Mouse (Mus musculus): ENCODE results near the gene Camta1. TPM values are rescaled to one million over a fixed set of nuclear protein-coding genes. Genes with fewer than 3 reads are reported as not detected.

Gene Camta1
- polyA plus RNA-seq, 1 experiment from 2014 or later = 137 TPM

DNA sequence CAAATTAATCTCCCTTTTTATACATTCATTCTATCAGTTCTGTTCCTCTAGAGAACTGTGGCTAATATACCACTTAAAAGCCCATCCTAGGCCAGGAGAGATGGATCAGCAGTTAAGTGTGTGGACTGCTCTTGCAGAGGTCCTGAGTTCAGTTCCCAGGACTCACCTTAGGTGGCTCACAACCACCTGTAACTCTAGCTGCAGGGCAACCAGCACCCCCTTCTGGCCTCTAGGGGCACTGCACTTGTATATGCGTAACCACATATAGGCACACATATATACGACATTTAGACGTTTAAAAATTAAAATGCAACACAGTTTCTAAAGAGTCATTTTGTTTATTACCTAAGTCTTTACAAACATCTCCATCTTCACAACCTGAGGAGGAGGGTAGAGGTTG is 167.6 kb downstream of the Camta1 start:
- ATAC-seq (replicated peaks; ENCODE audit: insufficient number of reproducible peaks, low FRiP score, low TSS enrichment) = no peak
- no peaks in the 10 kb centered on the region for H3K27me3 ChIP-seq (ENCODE audit: control insufficient read depth, insufficient read depth, low read length)
- H3K4me2 ChIP-seq = no peak overlapping the region
- no peaks in the 10 kb centered on the region for H3K36me3 ChIP-seq (ENCODE audit: control insufficient read depth, insufficient read depth, low read length)
- H3K4me3 ChIP-seq (ENCODE audit: low read depth, low read length) = no peak overlapping the region
- H3K27ac ChIP-seq (ENCODE audit: low read depth, low read length) = no peak overlapping the region
- WGBS (ENCODE audit: insufficient replicate concordance) = 90% methylated on average over 3 of the region's 3 CpGs
- H3K9me3 ChIP-seq (replicated peaks; ENCODE audit: control insufficient read depth, low read length) = no peaks in the 10 kb centered on the region
- no peak overlapping the region for H3K9ac ChIP-seq (ENCODE audit: low read depth, low read length)
- H3K4me1 ChIP-seq (ENCODE audit: control insufficient read depth, insufficient read depth, low read length) = no peaks in the 10 kb centered on the region

DNA sequence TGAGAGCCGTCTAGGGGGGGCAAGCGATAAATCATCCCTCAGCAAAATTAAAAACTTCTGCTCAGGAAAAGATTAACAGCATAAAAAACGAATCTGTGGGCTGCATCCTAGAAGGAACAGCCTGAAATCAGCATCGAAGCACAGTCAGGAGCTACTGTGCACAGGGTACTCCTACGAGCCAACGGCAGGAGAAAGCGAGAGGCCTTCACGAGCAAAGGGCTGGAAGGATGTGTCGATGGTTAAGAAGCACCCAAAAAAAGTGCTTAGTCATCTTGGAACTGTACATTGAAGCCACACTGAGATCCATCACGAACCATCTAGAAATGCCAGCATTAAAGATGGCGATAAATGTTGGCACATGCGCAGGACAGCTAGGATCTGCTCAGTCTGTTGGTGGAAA is 171.6 kb downstream of the Camta1 start:
- H3K27ac ChIP-seq (ENCODE audit: low read depth, low read length) = no peak overlapping the region
- 82% methylated on average over 12 of the region's 12 CpGs for WGBS (ENCODE audit: insufficient replicate concordance)
- no peak overlapping the region for H3K4me2 ChIP-seq
- H3K4me3 ChIP-seq (ENCODE audit: low read depth, low read length) = no peak overlapping the region
- H3K36me3 ChIP-seq (ENCODE audit: control insufficient read depth, insufficient read depth, low read length) = no peaks in the 10 kb centered on the region
- no peaks in the 10 kb centered on the region for H3K27me3 ChIP-seq (ENCODE audit: control insufficient read depth, insufficient read depth, low read length)
- H3K4me1 ChIP-seq (ENCODE audit: control insufficient read depth, insufficient read depth, low read length) = no peaks in the 10 kb centered on the region
- no peak overlapping the region for H3K9ac ChIP-seq (ENCODE audit: low read depth, low read length)
- ATAC-seq (replicated peaks; ENCODE audit: insufficient number of reproducible peaks, low FRiP score, low TSS enrichment) = no peak
- no peaks in the 10 kb centered on the region for H3K9me3 ChIP-seq (replicated peaks; ENCODE audit: control insufficient read depth, low read length)

DNA sequence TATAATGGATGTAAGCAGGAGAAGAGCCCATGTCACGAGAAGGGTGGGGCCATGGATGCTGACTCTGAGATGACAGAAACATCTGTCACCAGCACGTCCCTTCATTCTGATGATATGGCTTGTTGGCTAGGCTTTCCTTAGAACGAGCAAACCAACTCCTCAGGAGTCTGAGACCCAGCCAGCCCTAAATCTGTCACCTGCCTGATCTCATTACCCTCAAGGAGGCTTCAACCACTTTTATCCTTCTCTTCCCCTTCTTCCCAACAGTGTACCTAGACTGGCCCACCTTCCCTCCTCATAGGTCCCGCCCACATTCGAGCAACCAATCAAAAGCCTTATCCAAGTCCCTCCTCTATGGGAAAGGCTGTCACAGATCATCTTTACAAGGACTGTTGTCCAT is 173.5 kb downstream of the Camta1 start:
- H3K9ac ChIP-seq (ENCODE audit: low read depth, low read length) = no peak overlapping the region
- H3K27me3 ChIP-seq (ENCODE audit: control insufficient read depth, insufficient read depth, low read length) = no peaks in the 10 kb centered on the region

DNA sequence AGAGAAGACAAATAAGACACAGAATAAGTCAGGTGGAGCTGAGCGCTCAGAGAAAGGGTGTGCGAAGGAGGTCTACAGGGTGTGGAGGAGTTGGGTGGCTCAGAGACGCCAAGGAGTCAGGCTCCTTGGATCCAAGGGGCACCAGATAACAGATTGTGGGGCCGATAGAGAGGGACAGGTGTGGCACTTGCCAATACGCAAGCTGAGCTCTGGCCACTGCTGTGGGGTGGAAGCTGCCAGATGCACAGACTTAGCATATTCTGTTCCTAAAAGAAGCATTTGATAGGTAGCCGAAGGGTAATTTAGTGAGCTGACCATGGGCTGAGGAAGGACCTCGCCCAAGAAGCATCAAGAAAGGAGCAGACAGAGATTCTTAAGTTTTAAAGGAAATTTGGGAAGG is 177.1 kb downstream of the Camta1 start:
- Histone ChIP-seq H3K9me3 (replicated peaks; ENCODE audit: control insufficient read depth, low read length) (no peaks in the 10 kb centered on the region), H3K4me2 (no peak overlapping the region), H3K36me3 (ENCODE audit: control insufficient read depth, insufficient read depth, low read length) (no peaks in the 10 kb centered on the region), H3K4me3 (ENCODE audit: low read depth, low read length) (no peak overlapping the region), H3K4me1 (ENCODE audit: control insufficient read depth, insufficient read depth, low read length) (no peaks in the 10 kb centered on the region), H3K27me3 (ENCODE audit: control insufficient read depth, insufficient read depth, low read length) (no peaks in the 10 kb centered on the region), H3K27ac (ENCODE audit: low read depth, low read length) (no peak overlapping the region), H3K9ac (ENCODE audit: low read depth, low read length) (no peak overlapping the region)
- ATAC-seq (replicated peaks; ENCODE audit: insufficient number of reproducible peaks, low FRiP score, low TSS enrichment) = no peak
- 83% methylated on average over 7 of the region's 7 CpGs for WGBS (ENCODE audit: insufficient replicate concordance)

More for the DNA sequence above, 173.5 kb downstream of the Camta1 start:
- Histone ChIP-seq H3K9me3 (replicated peaks; ENCODE audit: control insufficient read depth, low read length) (no peaks in the 10 kb centered on the region), H3K4me3 (ENCODE audit: low read depth, low read length) (no peak overlapping the region), H3K4me1 (ENCODE audit: control insufficient read depth, insufficient read depth, low read length) (no peaks in the 10 kb centered on the region), H3K36me3 (ENCODE audit: control insufficient read depth, insufficient read depth, low read length) (no peaks in the 10 kb centered on the region), H3K4me2 (no peak overlapping the region), H3K27ac (ENCODE audit: low read depth, low read length) (no peak overlapping the region)
- ATAC-seq (replicated peaks; ENCODE audit: insufficient number of reproducible peaks, low FRiP score, low TSS enrichment) = no peak
- 81% methylated on average over 5 of the region's 5 CpGs for WGBS (ENCODE audit: insufficient replicate concordance)

DNA sequence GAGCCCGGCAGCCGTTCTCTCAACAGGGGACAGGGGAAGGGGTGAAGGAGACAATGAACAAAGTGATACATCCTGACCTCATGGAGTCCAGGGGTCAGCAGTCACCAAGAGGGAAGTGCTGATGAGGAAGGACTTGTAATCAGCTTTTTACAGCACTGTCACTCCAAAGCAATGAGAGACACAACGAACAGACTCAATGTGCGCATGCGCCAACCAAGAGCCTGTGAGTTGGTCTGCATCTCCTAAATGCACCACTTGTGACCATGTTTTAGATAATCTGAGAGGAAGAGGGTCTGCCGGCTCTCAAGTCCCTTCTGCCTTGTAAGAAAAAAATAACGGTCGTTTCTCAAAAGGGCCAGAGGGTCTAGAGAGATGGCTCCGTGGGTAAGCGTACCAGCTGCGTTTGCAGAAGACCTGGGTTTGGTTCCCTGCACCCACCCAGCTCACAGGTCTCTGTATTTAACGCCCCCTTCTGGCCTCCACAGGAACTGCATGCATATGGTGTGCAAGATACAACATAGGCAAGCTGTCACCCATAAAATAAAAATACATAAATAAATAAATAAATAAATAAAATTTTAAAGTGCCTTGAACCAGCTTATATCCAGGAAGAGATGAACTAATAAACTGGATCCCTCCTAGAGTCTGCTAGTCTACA is 178.7 kb downstream of the Camta1 start:
- Histone ChIP-seq H3K4me1 (ENCODE audit: control insufficient read depth, insufficient read depth, low read length) (no peaks in the 10 kb centered on the region), H3K27ac (ENCODE audit: low read depth, low read length) (no peak overlapping the region), H3K36me3 (ENCODE audit: control insufficient read depth, insufficient read depth, low read length) (no peaks in the 10 kb centered on the region), H3K27me3 (ENCODE audit: control insufficient read depth, insufficient read depth, low read length) (no peaks in the 10 kb centered on the region), H3K4me2 (no peak overlapping the region), H3K9ac (ENCODE audit: low read depth, low read length) (no peak overlapping the region), H3K4me3 (ENCODE audit: low read depth, low read length) (no peak overlapping the region), H3K9me3 (replicated peaks; ENCODE audit: control insufficient read depth, low read length) (peaks cover 4% of the 10 kb centered on the region; the same call in 1 of the 2 replicates)
- 68% methylated on average over 12 of the region's 12 CpGs for WGBS (ENCODE audit: insufficient replicate concordance)
- ATAC-seq (replicated peaks; ENCODE audit: insufficient number of reproducible peaks, low FRiP score, low TSS enrichment) = no peak

DNA sequence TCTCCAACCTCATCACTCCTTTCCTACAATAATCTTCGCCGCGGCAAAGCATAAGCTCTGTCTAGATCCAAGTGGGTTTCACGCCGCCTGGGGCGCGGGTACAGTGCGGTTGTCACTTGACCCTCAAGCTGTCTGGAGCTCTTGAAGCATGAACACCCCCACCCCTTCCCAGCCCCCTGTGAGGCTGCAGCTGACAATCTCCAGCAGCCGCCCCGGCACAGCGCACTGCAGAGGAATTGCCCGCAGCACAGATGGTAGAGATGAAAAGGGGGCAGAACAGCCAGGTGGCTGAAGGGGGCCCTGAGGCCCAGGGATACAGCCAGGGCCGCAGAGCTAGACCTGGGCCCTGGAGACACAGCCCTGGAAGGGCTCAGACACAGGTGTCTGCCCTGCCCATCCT is 189.2 kb downstream of the Camta1 start:
- 73% methylated on average over 13 of the region's 13 CpGs for WGBS (ENCODE audit: insufficient replicate concordance)
- ATAC-seq (replicated peaks; ENCODE audit: insufficient number of reproducible peaks, low FRiP score, low TSS enrichment) = no peak
- H3K36me3 ChIP-seq (ENCODE audit: control insufficient read depth, insufficient read depth, low read length) = no peaks in the 10 kb centered on the region
- H3K9me3 ChIP-seq (replicated peaks; ENCODE audit: control insufficient read depth, low read length) = no peaks in the 10 kb centered on the region
- H3K27me3 ChIP-seq (ENCODE audit: control insufficient read depth, insufficient read depth, low read length) = no peaks in the 10 kb centered on the region; the same call in 1 of the 2 replicates
- H3K4me2 ChIP-seq = no peak overlapping the region
- H3K4me1 ChIP-seq (ENCODE audit: control insufficient read depth, insufficient read depth, low read length) = no peaks in the 10 kb centered on the region; the same call in 1 of the 2 replicates
- H3K4me3 ChIP-seq (ENCODE audit: low read depth, low read length) = no peak overlapping the region
- no peak overlapping the region for H3K27ac ChIP-seq (ENCODE audit: low read depth, low read length)
- H3K9ac ChIP-seq (ENCODE audit: low read depth, low read length) = no peak overlapping the region

DNA sequence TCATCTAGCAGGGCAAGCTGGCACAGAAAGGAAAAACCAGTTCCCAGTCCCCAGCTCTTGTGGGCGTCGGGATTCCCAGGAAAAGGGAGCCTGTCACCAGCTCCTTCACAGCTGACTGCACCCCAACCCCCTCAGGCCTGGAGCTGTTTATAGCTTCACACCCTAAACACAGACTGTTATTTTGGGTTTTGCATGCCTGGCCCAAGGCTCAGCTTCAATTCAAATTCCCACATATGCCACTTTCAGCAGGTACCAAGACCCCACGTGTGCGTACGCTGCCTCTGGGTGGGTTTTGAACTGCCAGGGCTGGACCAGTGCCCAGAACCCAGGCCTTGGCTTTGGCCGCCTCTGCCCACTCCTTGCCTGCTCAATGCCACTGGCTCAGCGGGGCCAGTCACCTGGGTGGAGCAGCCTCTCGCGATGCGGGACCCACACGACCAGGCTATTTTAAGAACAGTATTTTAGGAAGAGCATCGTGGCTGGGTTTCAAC is 195.2 kb downstream of the Camta1 start:
- no peaks in the 10 kb centered on the region for H3K9me3 ChIP-seq (replicated peaks; ENCODE audit: control insufficient read depth, low read length)
- no peak overlapping the region for H3K4me3 ChIP-seq (ENCODE audit: low read depth, low read length)
- no peak for ATAC-seq (replicated peaks; ENCODE audit: insufficient number of reproducible peaks, low FRiP score, low TSS enrichment)
- 56% methylated on average over 12 of the region's 12 CpGs for WGBS (ENCODE audit: insufficient replicate concordance)
- no peaks in the 10 kb centered on the region for H3K27me3 ChIP-seq (ENCODE audit: control insufficient read depth, insufficient read depth, low read length)
- H3K4me1 ChIP-seq (ENCODE audit: control insufficient read depth, insufficient read depth, low read length) = peaks cover 8% of the 10 kb centered on the region
- no peak overlapping the region for H3K9ac ChIP-seq (ENCODE audit: low read depth, low read length)
- H3K36me3 ChIP-seq (ENCODE audit: control insufficient read depth, insufficient read depth, low read length) = no peaks in the 10 kb centered on the region
- H3K27ac ChIP-seq (ENCODE audit: low read depth, low read length) = no peak overlapping the region
- H3K4me2 ChIP-seq = peak overlapping the region; percentile 32

DNA sequence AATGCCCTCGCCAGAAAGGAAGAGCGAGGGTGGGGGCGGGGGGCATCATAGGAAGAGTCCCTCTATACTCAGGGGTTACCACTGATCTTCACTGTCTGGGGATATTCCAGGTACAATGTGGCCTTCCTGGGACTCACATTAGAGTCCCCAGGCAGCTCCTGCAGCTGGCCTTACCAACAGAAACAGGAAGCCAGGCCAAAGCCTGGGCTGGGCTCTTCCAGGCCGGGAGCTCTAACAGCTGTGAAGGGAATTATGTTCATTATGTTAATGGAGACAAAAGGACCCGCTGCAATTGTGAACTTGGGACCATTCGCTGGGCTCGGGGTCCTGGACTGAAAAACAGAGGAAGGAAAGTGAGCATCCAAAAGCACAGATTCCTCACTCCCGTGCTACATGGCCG is 200.2 kb downstream of the Camta1 start:
- WGBS (ENCODE audit: insufficient replicate concordance) = 75% methylated on average over 9 of the region's 9 CpGs
- no peak overlapping the region for H3K4me3 ChIP-seq (ENCODE audit: low read depth, low read length)
- no peak overlapping the region for H3K27ac ChIP-seq (ENCODE audit: low read depth, low read length)
- ATAC-seq (replicated peaks; ENCODE audit: insufficient number of reproducible peaks, low FRiP score, low TSS enrichment) = no peak
- no peaks in the 10 kb centered on the region for H3K9me3 ChIP-seq (replicated peaks; ENCODE audit: control insufficient read depth, low read length)
- no peaks in the 10 kb centered on the region for H3K36me3 ChIP-seq (ENCODE audit: control insufficient read depth, insufficient read depth, low read length)
- peaks cover 4% of the 10 kb centered on the region for H3K4me1 ChIP-seq (ENCODE audit: control insufficient read depth, insufficient read depth, low read length)
- H3K27me3 ChIP-seq (ENCODE audit: control insufficient read depth, insufficient read depth, low read length) = no peaks in the 10 kb centered on the region
- no peak overlapping the region for H3K4me2 ChIP-seq
- no peak overlapping the region for H3K9ac ChIP-seq (ENCODE audit: low read depth, low read length)

DNA sequence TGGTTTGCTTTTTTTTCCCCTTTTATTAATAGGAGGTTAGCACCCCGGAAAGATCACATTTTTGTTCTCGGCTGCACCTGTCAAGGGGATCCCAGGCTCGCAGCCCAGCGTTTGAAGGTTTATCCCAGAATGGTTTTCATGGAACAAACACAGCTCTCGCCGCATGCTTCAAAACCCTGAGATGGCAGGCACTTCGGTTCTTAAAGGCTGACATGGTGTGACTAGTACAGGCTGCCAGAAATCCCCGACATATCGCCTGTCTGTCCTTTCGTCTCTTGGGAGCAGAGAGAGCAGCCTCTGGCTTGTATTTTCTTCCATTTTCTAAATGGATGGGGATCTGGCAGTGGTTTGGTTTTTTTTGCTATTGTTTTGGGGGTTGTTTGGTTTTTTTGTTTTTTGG is 205.2 kb downstream of the Camta1 start:
- Histone ChIP-seq H3K4me1 (ENCODE audit: control insufficient read depth, insufficient read depth, low read length) (no peaks in the 10 kb centered on the region), H3K27ac (ENCODE audit: low read depth, low read length) (no peak overlapping the region), H3K9ac (ENCODE audit: low read depth, low read length) (no peak overlapping the region), H3K4me3 (ENCODE audit: low read depth, low read length) (no peak overlapping the region), H3K4me2 (no peak overlapping the region), H3K9me3 (replicated peaks; ENCODE audit: control insufficient read depth, low read length) (no peaks in the 10 kb centered on the region), H3K36me3 (ENCODE audit: control insufficient read depth, insufficient read depth, low read length) (no peaks in the 10 kb centered on the region), H3K27me3 (ENCODE audit: control insufficient read depth, insufficient read depth, low read length) (no peaks in the 10 kb centered on the region)
- WGBS (ENCODE audit: insufficient replicate concordance) = 76% methylated on average over 10 of the region's 10 CpGs
- ATAC-seq (replicated peaks; ENCODE audit: insufficient number of reproducible peaks, low FRiP score, low TSS enrichment) = no peak
